Mouse (Mus musculus) E14TG2a.4 (cell line): Measurements from ENCODE around the gene Csrnp3.
A peak's percentile ranks its signal among the peaks of the same experiment; 100 is the strongest.

Experiments
- H3K27me3 ChIP-seq: 2 replicates; pipeline ENCODE4 v1.6.1; 2014; ENCODE audit warnings: low read length, control low read depth; ENCODE audit not compliant: insufficient read depth
- H3K36me3 ChIP-seq: 2 replicates; pipeline ENCODE4 v1.6.1; 2014; ENCODE audit warnings: low read length, control low read depth; ENCODE audit not compliant: insufficient read depth
- H3K4me1 ChIP-seq: replicated peaks from 2 replicates; pipeline ENCODE4 v1.6.1; 2014; ENCODE audit warnings: low read depth, low read length, control low read depth
- H3K4me3 ChIP-seq: replicated peaks from 2 replicates; pipeline ENCODE4 v1.5.1; 2014; ENCODE audit warnings: mild to moderate bottlenecking, low read length
- H3K9me3 ChIP-seq: 2 replicates; pipeline ENCODE4 v1.6.1; 2014; ENCODE audit warnings: low read length, control low read depth
- CTCF ChIP-seq: conservative IDR thresholded peaks from 2 replicates; pipeline ENCODE4 v1.5.1; 2014; ENCODE audit warnings: low read length
- NANOG ChIP-seq: IDR thresholded peaks from 2 replicates; pipeline ENCODE4 v1.6.1; 2014; ENCODE audit warnings: borderline replicate concordance, low read length, mixed read lengths
- POU5F1 ChIP-seq: IDR thresholded peaks from 2 replicates; pipeline ENCODE4 v1.6.1; 2014; ENCODE audit warnings: low read length, borderline replicate concordance

Gene Csrnp3

DNA sequence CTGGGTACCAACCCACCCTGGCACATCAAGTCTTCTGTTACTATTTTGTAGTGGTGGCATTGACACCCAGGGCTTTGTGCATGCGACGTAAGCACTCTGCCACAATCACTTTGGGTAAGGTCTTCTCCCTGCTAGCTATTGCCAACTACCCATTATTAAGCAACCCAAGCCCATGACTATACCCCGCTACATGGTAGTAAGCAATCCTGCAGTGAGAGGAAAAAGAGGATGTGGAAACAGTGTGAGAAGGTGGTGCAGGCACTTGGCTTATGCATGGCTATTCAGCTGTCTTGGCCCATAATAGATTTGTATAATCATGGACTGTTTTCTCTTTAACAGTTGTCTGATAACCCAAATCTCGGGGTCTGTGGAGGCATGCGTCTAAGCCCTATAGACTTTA is 11.2 kb downstream of the Csrnp3 start:
- Histone ChIP-seq H3K27me3 (no peaks in the 10 kb centered on the region), H3K36me3 (no peaks in the 10 kb centered on the region), H3K4me1 (no peaks in the 10 kb centered on the region), H3K9me3 (no peaks in the 10 kb centered on the region), H3K4me3 (no peak overlapping the region)
- TF ChIP-seq NANOG (no peak), CTCF (no peak), POU5F1 (no peak)

DNA sequence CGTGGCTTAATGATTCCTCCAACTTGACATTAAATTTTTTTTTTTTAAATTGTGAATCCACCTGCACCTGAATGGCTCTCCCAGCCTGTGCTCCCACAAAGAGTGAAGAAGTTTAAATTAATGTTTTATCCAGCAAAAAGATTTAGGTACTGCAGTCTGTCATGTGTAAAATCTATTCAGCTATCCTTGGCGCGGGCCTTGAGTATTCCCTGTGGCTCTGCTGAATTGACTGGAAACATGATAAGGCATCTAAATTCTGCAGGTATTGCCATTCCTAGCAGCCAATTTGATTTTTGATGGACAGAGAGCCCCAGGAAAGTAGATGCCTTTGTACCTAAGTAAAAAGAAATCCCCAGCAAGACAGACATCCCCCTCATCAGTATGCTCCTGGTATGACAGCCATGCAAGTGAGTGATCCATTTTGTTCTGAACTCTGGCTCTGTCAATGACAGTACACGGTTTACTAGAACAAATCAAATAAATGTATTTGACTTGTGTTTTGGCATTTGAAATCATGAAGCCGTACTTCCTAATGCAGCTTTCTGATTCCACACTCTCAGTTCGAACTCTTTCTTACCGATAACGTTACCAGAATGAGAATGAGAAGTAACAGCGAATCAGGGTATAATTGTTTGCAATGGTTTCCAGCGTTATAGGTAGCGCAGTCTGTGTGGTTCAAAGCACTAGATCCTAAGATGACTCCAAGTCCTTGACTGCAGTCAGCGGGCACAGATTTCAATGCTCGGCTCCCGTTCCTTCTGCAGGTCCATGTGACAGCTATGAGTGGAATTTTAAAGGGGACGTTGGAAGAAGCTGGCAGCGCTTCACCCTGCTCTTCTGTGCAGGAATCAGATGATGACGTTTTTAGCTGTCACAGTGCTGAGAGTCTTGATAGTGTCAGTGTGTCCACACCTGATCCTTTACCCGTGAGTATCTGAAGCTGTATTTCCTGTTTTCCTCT is 14.5 kb downstream of the Csrnp3 start:
- TF ChIP-seq POU5F1: no peak
- TF ChIP-seq NANOG: no peak
- no peak for TF ChIP-seq CTCF
- Histone ChIP-seq H3K27me3 (no peaks in the 10 kb centered on the region), H3K4me1 (no peaks in the 10 kb centered on the region), H3K9me3 (no peaks in the 10 kb centered on the region), H3K4me3 (no peak overlapping the region), H3K36me3 (no peaks in the 10 kb centered on the region)

DNA sequence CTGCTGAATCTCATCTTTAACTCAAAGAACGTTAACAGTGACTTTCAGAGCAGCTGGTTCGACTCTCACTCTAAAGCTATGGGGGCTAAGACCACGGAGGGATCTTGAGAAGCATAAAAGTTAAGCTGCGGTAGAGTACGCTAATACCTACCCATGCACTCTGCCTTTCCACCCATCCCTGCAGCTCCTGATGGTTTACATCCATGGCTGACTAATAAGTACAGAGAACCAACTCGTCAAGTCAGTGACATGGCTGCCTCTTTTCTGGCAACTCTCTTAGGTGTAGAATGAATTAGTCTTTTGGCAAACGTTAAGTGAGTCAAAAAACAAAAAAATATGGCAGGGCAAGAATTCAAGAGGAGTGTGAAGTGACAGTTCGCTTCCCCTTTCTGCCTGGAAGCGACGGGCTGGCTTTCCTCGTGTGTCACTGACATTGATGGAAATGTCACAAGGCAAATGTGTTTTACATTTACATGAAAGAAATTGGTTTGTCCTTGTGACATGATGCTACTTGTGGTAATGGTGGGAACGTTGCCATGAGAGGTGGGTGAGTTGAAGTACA is 19.3 kb downstream of the Csrnp3 start:
- no peaks in the 10 kb centered on the region for H3K4me1 ChIP-seq
- H3K4me3 ChIP-seq: no peak overlapping the region
- H3K27me3 ChIP-seq: no peaks in the 10 kb centered on the region
- TF ChIP-seq POU5F1 (no peak), CTCF (no peak), NANOG (no peak)
- no peaks in the 10 kb centered on the region for H3K9me3 ChIP-seq
- no peaks in the 10 kb centered on the region for H3K36me3 ChIP-seq

DNA sequence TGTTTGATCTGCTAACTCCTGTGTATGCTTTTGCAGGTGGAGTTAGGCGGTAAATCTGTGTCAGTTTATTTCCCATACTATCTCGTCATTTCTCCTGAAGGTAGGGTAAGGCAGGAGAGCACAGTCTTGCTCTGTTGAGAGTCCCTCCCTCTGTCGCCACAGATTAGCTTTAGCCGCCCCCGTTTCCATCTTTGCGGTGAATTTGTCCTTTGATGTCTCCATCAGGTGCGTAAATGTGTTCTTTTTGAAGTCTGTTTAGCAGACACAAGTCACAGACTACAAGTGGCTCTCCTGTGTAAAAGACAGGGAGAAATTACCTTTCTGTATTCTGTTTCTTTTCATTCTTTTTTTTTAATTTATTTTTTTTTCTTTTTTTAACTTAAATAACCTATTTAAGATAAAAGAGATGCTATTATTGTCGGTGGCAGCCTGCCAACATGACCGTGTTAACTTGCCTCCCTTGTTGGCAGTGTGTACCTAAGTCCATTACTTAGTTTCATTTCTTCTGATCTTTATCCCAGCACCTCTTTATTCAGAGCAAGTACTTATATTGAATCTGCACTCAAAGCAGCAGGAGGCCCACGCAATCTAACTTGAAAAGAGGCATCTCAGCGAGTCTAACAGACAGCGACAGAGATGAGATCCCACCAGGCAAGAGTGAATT is 25.5 kb downstream of the Csrnp3 start:
- no peaks in the 10 kb centered on the region for H3K9me3 ChIP-seq
- no peaks in the 10 kb centered on the region for H3K27me3 ChIP-seq
- H3K4me1 ChIP-seq: peaks cover 15% of the 10 kb centered on the region; the same call in 1 of the 2 replicates
- H3K4me3 ChIP-seq: peak overlapping the region; percentile 45; the same call in 1 of the 2 replicates
- no peaks in the 10 kb centered on the region for H3K36me3 ChIP-seq
- TF ChIP-seq NANOG (no peak), POU5F1 (no peak), CTCF (no peak)

DNA sequence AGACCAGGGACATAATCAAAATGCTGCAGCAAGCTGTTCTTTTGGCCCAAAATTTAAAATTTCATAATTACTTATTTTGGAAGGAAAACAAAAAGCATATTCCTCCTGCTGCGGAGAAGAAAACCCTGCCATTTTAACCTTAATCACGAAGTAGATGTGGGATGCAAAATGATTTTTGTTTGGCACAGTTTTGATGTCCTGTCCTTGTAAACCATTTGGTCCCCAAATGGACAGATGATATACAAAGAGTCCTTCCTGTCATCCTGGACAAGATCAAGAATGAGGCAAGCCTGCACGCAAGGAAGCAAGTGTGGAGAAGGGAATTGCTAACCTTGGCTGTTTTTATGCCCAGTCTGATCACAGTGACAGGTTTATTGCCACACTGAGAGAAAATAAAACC is 46.0 kb downstream of the Csrnp3 start:
- 0 out of 2 replicates have a peak, but pooled peaks cover 2% of the 10 kb centered on the region for H3K4me1 ChIP-seq
- H3K36me3 ChIP-seq: no peaks in the 10 kb centered on the region
- H3K4me3 ChIP-seq: no peak overlapping the region
- no peaks in the 10 kb centered on the region for H3K9me3 ChIP-seq
- TF ChIP-seq POU5F1: no peak
- TF ChIP-seq CTCF: no peak
- no peaks in the 10 kb centered on the region for H3K27me3 ChIP-seq

DNA sequence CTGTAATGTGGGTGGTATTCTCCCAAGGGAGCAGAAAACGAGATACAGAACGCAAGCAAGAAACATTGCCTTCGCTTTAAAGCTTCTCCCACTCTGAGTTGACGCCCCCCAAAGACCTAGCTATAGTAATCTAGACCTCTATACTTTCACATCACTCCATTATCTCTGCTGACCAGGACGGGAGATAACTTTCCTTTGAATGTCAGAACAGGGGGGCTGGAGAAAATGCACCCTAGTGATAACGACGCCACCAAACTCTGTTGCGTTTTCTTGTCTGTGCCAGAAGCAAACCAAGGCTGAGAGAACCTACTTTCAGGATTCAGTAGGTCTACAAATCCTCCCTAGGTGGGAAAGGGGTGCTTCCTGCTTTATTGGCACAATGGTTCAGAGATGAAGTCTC is 47.7 kb downstream of the Csrnp3 start:
- no peaks in the 10 kb centered on the region for H3K27me3 ChIP-seq

DNA sequence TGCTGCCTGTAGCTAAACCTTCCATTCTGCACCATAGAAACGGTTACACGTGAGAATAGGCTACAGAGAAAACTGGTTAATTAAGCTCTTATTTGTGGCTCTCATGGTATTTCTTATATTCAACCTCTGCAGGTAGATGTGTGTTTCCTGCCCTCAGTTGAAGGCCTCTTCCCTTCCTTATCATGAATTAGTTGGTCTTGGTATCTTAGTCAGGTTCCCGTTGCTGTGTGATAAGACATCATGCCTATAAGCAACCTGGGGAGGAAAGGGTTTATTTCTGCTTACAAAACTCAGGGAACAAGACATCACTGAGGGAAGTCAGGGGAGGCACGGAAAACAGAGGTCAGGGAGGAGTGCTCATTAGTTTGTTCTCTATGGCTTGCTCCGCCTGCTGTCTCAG is 48.7 kb downstream of the Csrnp3 start:
- no peak for TF ChIP-seq POU5F1
- no peak for TF ChIP-seq NANOG
- no peak for TF ChIP-seq CTCF
- Histone ChIP-seq H3K27me3 (no peaks in the 10 kb centered on the region), H3K4me3 (no peak overlapping the region), H3K4me1 (0 out of 2 replicates have a peak, but pooled peaks cover 6% of the 10 kb centered on the region), H3K36me3 (no peaks in the 10 kb centered on the region), H3K9me3 (no peaks in the 10 kb centered on the region)

More for the DNA sequence above, 47.7 kb downstream of the Csrnp3 start:
- no peak overlapping the region for H3K4me3 ChIP-seq
- H3K9me3 ChIP-seq: no peaks in the 10 kb centered on the region
- no peaks in the 10 kb centered on the region for H3K36me3 ChIP-seq
- H3K4me1 ChIP-seq: 0 out of 2 replicates have a peak, but pooled peaks cover 6% of the 10 kb centered on the region
- TF ChIP-seq CTCF (no peak), NANOG (no peak), POU5F1 (no peak)

DNA sequence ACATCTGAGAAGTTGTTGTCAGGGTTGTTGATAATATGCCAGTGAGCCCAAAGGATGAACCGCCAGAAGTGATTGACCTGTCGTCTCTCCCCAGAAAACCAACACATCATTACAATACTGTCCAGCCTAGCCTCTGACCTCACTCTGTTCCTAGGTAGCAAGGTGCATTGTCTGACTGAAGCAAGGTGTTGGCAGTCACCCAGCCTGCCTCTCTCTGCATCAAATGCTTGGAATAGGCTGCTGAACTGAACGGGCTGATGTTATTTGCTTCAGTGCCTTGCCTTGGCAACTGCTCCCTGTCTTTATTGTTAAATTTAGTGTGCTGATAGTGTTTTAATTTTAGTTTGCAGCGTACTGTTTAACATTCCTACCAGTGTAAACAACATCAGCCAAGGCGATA is 51.0 kb downstream of the Csrnp3 start:
- H3K4me3 ChIP-seq: no peak overlapping the region
- TF ChIP-seq NANOG: no peak
- TF ChIP-seq CTCF: no peak
- TF ChIP-seq POU5F1: no peak
- 0 out of 2 replicates have a peak, but pooled peaks cover 6% of the 10 kb centered on the region for H3K4me1 ChIP-seq
- H3K36me3 ChIP-seq: no peaks in the 10 kb centered on the region
- H3K27me3 ChIP-seq: no peaks in the 10 kb centered on the region
- H3K9me3 ChIP-seq: no peaks in the 10 kb centered on the region
